Mouse (Mus musculus): Measurements from ENCODE around the gene Trim40. TPM values are rescaled to one million over a fixed set of nuclear protein-coding genes. Genes with fewer than 3 reads are reported as not detected.

Trim40 gene
- under 1 TPM in 1 of 2 experiments, not detected in 1; 0.17 TPM for total RNA-seq (2021)
- long read RNA-seq, experiment 1, result 0 reads
- long read RNA-seq, experiment 2, result 0 reads

- no peak for DNase-seq (ENCODE audit: low spot score in 2 of 2)
Measured at GRCm38 (mm10) chr17:36890073-36890903, at the start of gene Trim40. Trim40 (minus strand) TSS chr17:36890123.

GRCm38 (mm10) chr17:36938056-36938455 is 48.1 kb upstream of the Trim40 start:
- DNase-seq (ENCODE audit: low spot score in 2 of 2), result no peak

- DNase-seq (ENCODE audit: low spot score in 2 of 2), result no peak
Measured at GRCm38 (mm10) chr17:36931806-36932205, 41.9 kb upstream of the Trim40 start.

GRCm38 (mm10) chr17:36931130-36931529 is 41.2 kb upstream of the Trim40 start:
- DNase-seq (ENCODE audit: low spot score in 2 of 2), result no peak

GRCm38 (mm10) chr17:36930233-36930632 is 40.3 kb upstream of the Trim40 start:
- no peak for DNase-seq (ENCODE audit: low spot score in 2 of 2)

GRCm38 (mm10) chr17:36929236-36929932 is 39.5 kb upstream of the Trim40 start:
- DNase-seq (ENCODE audit: low spot score in 2 of 2), result no peak

GRCm38 (mm10) chr17:36927496-36928120 is 37.7 kb upstream of the Trim40 start:
- no peak for DNase-seq (ENCODE audit: low spot score in 2 of 2)

GRCm38 (mm10) chr17:36923491-36923890 is 33.6 kb upstream of the Trim40 start:
- no peak for DNase-seq (ENCODE audit: low spot score in 2 of 2)

GRCm38 (mm10) chr17:36922715-36923114 is 32.8 kb upstream of the Trim40 start:
- DNase-seq (ENCODE audit: low spot score in 2 of 2), result no peak

- peak in 1 of 2 experiments; percentile 21 for DNase-seq (ENCODE audit: low spot score in 2 of 2)
Measured at GRCm38 (mm10) chr17:36920239-36920638, 30.3 kb upstream of the Trim40 start.

GRCm38 (mm10) chr17:36915076-36915475 is 25.2 kb upstream of the Trim40 start:
- peak; percentile 16 to 25 for DNase-seq (ENCODE audit: low spot score in 2 of 2)

GRCm38 (mm10) chr17:36914108-36914507 is 24.2 kb upstream of the Trim40 start:
- peak; percentile 39 to 50 for DNase-seq (ENCODE audit: low spot score in 2 of 2)

GRCm38 (mm10) chr17:36912031-36912430 is 22.1 kb upstream of the Trim40 start:
- no peak for DNase-seq (ENCODE audit: low spot score in 2 of 2)

- no peak for DNase-seq (ENCODE audit: low spot score in 2 of 2)
Measured at GRCm38 (mm10) chr17:36909802-36910201, 19.9 kb upstream of the Trim40 start.

GRCm38 (mm10) chr17:36908235-36908634 is 18.3 kb upstream of the Trim40 start:
- no peak for DNase-seq (ENCODE audit: low spot score in 2 of 2)

- DNase-seq (ENCODE audit: low spot score in 2 of 2), result no peak
Measured at GRCm38 (mm10) chr17:36903651-36904050, 13.7 kb upstream of the Trim40 start.

- no peak for DNase-seq (ENCODE audit: low spot score in 2 of 2)
Measured at GRCm38 (mm10) chr17:36900691-36901090, 10.8 kb upstream of the Trim40 start.

GRCm38 (mm10) chr17:36900001-36900400 is 10.1 kb upstream of the Trim40 start:
- DNase-seq (ENCODE audit: low spot score in 2 of 2), result no peak

GRCm38 (mm10) chr17:36899376-36899775 is 9.5 kb upstream of the Trim40 start:
- no peak for DNase-seq (ENCODE audit: low spot score in 2 of 2)

- DNase-seq (ENCODE audit: low spot score in 2 of 2), result no peak
Measured at GRCm38 (mm10) chr17:36897552-36898205, 7.8 kb upstream of the Trim40 start, which contains the start of gene Trim31. Trim31 (plus strand) TSS chr17:36898118.

GRCm38 (mm10) chr17:36897065-36897464 is 7.1 kb upstream of the Trim40 start:
- no peak for DNase-seq (ENCODE audit: low spot score in 2 of 2)
